Mouse (Mus musculus): ENCODE data around the gene Ankrd27.

DNA sequence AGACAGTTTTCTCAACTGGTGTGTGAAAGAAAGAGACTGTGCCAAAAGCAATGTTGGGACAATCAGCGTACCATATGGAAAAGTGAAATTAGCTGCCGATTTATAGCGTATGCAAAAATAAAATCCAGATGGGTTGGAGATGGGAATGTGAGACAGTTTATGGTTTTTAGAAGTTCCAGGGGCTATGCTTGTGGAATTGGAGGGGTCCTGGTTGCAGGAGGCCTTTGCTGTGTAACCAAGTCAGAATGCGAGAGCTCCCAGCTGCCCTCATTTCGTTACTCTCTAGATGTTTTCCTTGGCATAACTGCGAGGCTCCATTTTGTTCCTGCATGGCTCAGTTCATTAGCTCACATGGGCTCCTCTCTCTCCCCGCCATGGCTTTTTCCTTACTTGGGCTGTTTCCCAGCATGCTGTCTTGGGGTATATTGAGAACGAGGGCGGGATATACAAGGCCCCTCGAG is 4.7 kb downstream of the Ankrd27 start:
- TF ChIP-seq RAD21 (IDR thresholded peaks at IDR 0.05; ENCODE audit: low read depth, low read length) (no peak), TBP (IDR thresholded peaks at IDR 0.05; ENCODE audit: low read depth, low read length) (no peak), POLR2A (IDR thresholded peaks at IDR 0.05; ENCODE audit: control insufficient read depth in 1 of 2, insufficient read depth in 1 of 2, low read depth in 1 of 2, low read length in 2 of 2, poor library complexity in 1 of 2) (no peak), BHLHE40 (IDR thresholded peaks at IDR 0.05; ENCODE audit: borderline replicate concordance, low read depth, low read length) (no peak), CTCF (IDR thresholded peaks at IDR 0.05 in 2 of 3, conservative IDR thresholded peaks at IDR 0.05 in 1 of 3; ENCODE audit: control insufficient read depth in 1 of 3, insufficient read depth in 1 of 3, low read depth in 2 of 3, low read length in 3 of 3, poor library complexity in 1 of 3, severe bottlenecking in 1 of 3) (no peak), SIN3A (IDR thresholded peaks at IDR 0.05; ENCODE audit: low read length) (no peak), EP300 (IDR thresholded peaks at IDR 0.05; ENCODE audit: low read depth in 1 of 2, low read length in 2 of 2) (no peak)
